Comparison of ENCODE assay signal across 10 mouse cellular contexts in the genomic region with DNA sequence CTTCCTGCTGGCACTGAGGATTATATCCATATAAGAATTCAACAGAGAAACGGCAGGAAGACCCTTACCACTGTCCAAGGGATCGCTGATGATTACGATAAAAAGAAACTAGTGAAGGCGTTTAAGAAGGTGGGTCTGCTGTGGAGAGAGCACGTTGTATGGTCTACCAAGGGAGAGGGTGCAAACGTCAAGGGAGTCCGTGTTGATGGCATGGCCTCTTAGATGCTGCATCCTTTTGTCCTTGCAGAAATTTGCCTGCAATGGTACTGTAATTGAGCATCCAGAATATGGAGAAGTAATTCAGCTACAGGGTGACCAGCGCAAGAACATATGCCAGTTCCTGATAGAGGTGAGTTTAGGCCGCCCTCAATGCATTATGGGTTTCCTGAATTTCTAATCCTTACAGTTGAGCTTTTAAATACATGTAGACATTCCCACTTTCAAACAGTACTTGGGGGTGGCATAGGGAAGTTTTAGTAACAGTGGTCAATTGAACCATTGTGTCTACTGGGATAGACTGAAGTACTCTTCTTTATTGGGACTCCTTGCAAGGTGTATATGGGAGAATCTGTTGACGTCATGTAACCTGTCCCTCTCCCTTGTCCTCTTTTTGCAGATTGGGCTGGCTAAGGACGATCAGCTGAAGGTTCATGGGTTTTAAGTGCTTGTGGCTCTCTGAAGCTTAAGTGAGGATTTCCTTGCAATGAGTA. TPM values are rescaled to one million over a fixed set of nuclear protein-coding genes. Genes with fewer than 3 reads are reported as not detected.
DNase-seq lines count a peak whose midpoint lies in the region; ATAC-seq and TF ChIP-seq lines count a peak whose summit lies in the region.
"Not testable (repeated sequence)": the region's sequence is repeated elsewhere in the genome, so short reads cannot be mapped to it uniquely, and the experiment has no call there.
"Had no signal": no experiment of that assay in that cellular context is flagged by ENCODE, and none has a peak within 500 bp of the region (broad histone marks: within the 10 kb centered on the region; RNA-seq: fewer than 3 reads in every experiment).

No protein-coding gene starts in this region.

- H3K9ac ChIP-seq in MEL (ENCODE audit: control insufficient read depth, low read depth, low read length, poor library complexity, severe bottlenecking), result peak overlapping the region; percentile 96
- peak overlapping the region; percentile 99 for H3K9ac ChIP-seq in embryonic facial prominence, embryonic 15.5 days
- peak overlapping the region; percentile 98 for H3K9ac ChIP-seq in heart, embryonic 11.5 days (ENCODE audit: low read depth, low read length)
- H3K9ac ChIP-seq in limb, embryonic 13.5 days, result peak overlapping the region; percentile 94
- H3K9ac ChIP-seq in lung, postnatal 0 days (replicated peaks; ENCODE audit: low read depth), result peak overlapping the region; percentile 99
- H3K9ac ChIP-seq in neural tube, embryonic 13.5 days, result peak overlapping the region; percentile 98

- not testable (repeated sequence) for TF ChIP-seq POLR2A in MEL (IDR thresholded peaks at IDR 0.05; ENCODE audit: control insufficient read depth in 1 of 2, insufficient read depth in 1 of 2, low read depth in 1 of 2, low read length in 2 of 2, poor library complexity in 1 of 2)

- not testable (repeated sequence) for H3K9me3 ChIP-seq in MEL (replicated peaks; ENCODE audit: insufficient read depth, low read length); embryonic facial prominence, embryonic 15.5 days (replicated peaks); heart, embryonic 11.5 days (replicated peaks; ENCODE audit: control insufficient read depth, low read length); limb, embryonic 13.5 days; lung, postnatal 0 days (ENCODE audit: low read length); neural tube, embryonic 13.5 days

- not testable (repeated sequence) for ATAC-seq in embryonic facial prominence, embryonic 15.5 days (ENCODE audit: insufficient number of reproducible peaks, low FRiP score, low TSS enrichment, low read depth); heart, embryonic 11.5 days (replicated peaks; ENCODE audit: insufficient number of reproducible peaks, low FRiP score, low TSS enrichment); limb, embryonic 13.5 days (ENCODE audit: low FRiP score, low read depth); lung, postnatal 0 days; neural tube, embryonic 13.5 days (ENCODE audit: low read depth)

- peak; percentile 61 for DNase-seq in MEL (ENCODE audit: low read depth, low spot score)
- peak; percentile 43 for DNase-seq in induced T-regulatory cell, adult 2 months (ENCODE audit: low read depth)
- DNase-seq in lung, postnatal 0 days (ENCODE audit: low spot score), result not testable (repeated sequence)

- H3K36me3 ChIP-seq in MEL (ENCODE audit: control insufficient read depth in 1 of 2, insufficient read depth in 2 of 2, low read length in 2 of 2), result peaks cover 10 to 35% of the 10 kb centered on the region in 2 experiments
- peaks cover 16% of the 10 kb centered on the region for H3K36me3 ChIP-seq in embryonic facial prominence, embryonic 15.5 days
- not testable (repeated sequence) for H3K36me3 ChIP-seq in heart, embryonic 11.5 days (ENCODE audit: control insufficient read depth, insufficient read depth, low read length)
- peaks cover 20% of the 10 kb centered on the region for H3K36me3 ChIP-seq in limb, embryonic 13.5 days
- H3K36me3 ChIP-seq in lung, postnatal 0 days (ENCODE audit: insufficient read depth, low read length), result peaks cover 13% of the 10 kb centered on the region; the same call in 1 of the 2 replicates
- peaks cover 23% of the 10 kb centered on the region for H3K36me3 ChIP-seq in neural tube, embryonic 13.5 days

- WGBS in embryonic facial prominence, embryonic 15.5 days, result 17% methylated on average over 11 of the region's 11 CpGs
- 16% methylated on average over 11 of the region's 11 CpGs for WGBS in heart, embryonic 11.5 days (ENCODE audit: insufficient replicate concordance)
- 18% methylated on average over 11 of the region's 11 CpGs for WGBS in limb, embryonic 13.5 days
- 11% methylated on average over 11 of the region's 11 CpGs for WGBS in lung, postnatal 0 days
- WGBS in neural tube, embryonic 13.5 days, result 21% methylated on average over 11 of the region's 11 CpGs

- TF ChIP-seq CTCF in MEL (IDR thresholded peaks at IDR 0.05 in 2 of 3, conservative IDR thresholded peaks at IDR 0.05 in 1 of 3; ENCODE audit: control insufficient read depth in 1 of 3, insufficient read depth in 1 of 3, low read depth in 2 of 3, low read length in 3 of 3, poor library complexity in 1 of 3, severe bottlenecking in 1 of 3); lung, postnatal 0 days (IDR thresholded peaks at IDR 0.05): not testable (repeated sequence)

- H3K79me2 ChIP-seq in MEL (ENCODE audit: control insufficient read depth, insufficient read depth, low read length, poor library complexity), result peaks cover 18% of the 10 kb centered on the region

- peak overlapping the region; percentile 66 for H3K4me2 ChIP-seq in embryonic facial prominence, embryonic 15.5 days (replicated peaks)
- peak overlapping the region; percentile 85 for H3K4me2 ChIP-seq in heart, embryonic 11.5 days
- H3K4me2 ChIP-seq in limb, embryonic 13.5 days (replicated peaks), result peak overlapping the region; percentile 84
- peak overlapping the region; percentile 71 for H3K4me2 ChIP-seq in lung, postnatal 0 days (replicated peaks; ENCODE audit: low read depth, low read length)
- H3K4me2 ChIP-seq in neural tube, embryonic 13.5 days, result peak overlapping the region; percentile 87

- peak overlapping the region; percentile 67 to 74 for H3K4me3 ChIP-seq in MEL (ENCODE audit: control insufficient read depth in 1 of 2, insufficient read depth in 1 of 2, low read depth in 2 of 2, low read length in 2 of 2)
- H3K4me3 ChIP-seq in embryonic facial prominence, embryonic 15.5 days (replicated peaks), result peak overlapping the region; percentile 79
- peak overlapping the region; percentile 88 for H3K4me3 ChIP-seq in heart, embryonic 11.5 days (ENCODE audit: low read depth, low read length)
- H3K4me3 ChIP-seq in limb, embryonic 13.5 days, result peak overlapping the region; percentile 71
- H3K4me3 ChIP-seq in lung, postnatal 0 days (ENCODE audit: low read depth, low read length), result peak overlapping the region; percentile 85
- peak overlapping the region; percentile 79 for H3K4me3 ChIP-seq in neural tube, embryonic 13.5 days

- TF ChIP-seq RAD21 in MEL (IDR thresholded peaks at IDR 0.05; ENCODE audit: low read depth, low read length), result not testable (repeated sequence)

- H3K4me1 ChIP-seq in MEL (ENCODE audit: control insufficient read depth in 1 of 2, insufficient read depth in 2 of 2, low read length in 2 of 2), result peaks cover 17 to 30% of the 10 kb centered on the region in 2 experiments
- not testable (repeated sequence) for H3K4me1 ChIP-seq in embryonic facial prominence, embryonic 15.5 days; heart, embryonic 11.5 days (ENCODE audit: control insufficient read depth, insufficient read depth, low read length); limb, embryonic 13.5 days; lung, postnatal 0 days (ENCODE audit: insufficient read depth, low read depth, low read length)
- H3K4me1 ChIP-seq in neural tube, embryonic 13.5 days (replicated peaks), result peaks cover 19% of the 10 kb centered on the region

- peak overlapping the region; percentile 85 for H3K27ac ChIP-seq in MEL (ENCODE audit: control insufficient read depth, low read depth, low read length)
- peak overlapping the region; percentile 100 for H3K27ac ChIP-seq in embryonic facial prominence, embryonic 15.5 days (replicated peaks)
- peak overlapping the region; percentile 99 for H3K27ac ChIP-seq in heart, embryonic 11.5 days (ENCODE audit: low read depth, low read length)
- H3K27ac ChIP-seq in limb, embryonic 13.5 days, result peak overlapping the region; percentile 98; the same call in 1 of the 2 replicates
- H3K27ac ChIP-seq in lung, postnatal 0 days (ENCODE audit: low read length), result peak overlapping the region; percentile 99
- H3K27ac ChIP-seq in neural tube, embryonic 13.5 days (replicated peaks), result peak overlapping the region; percentile 98

- TF ChIP-seq EP300 in MEL (IDR thresholded peaks at IDR 0.05; ENCODE audit: low read depth in 1 of 2, low read length in 2 of 2); lung, postnatal 0 days (IDR thresholded peaks at IDR 0.05): not testable (repeated sequence)

- H3K27me3 ChIP-seq in MEL (ENCODE audit: control insufficient read depth in 1 of 2, insufficient read depth in 2 of 2, low read length in 2 of 2); embryonic facial prominence, embryonic 15.5 days; heart, embryonic 11.5 days (ENCODE audit: control insufficient read depth, insufficient read depth, low read length); limb, embryonic 13.5 days; lung, postnatal 0 days (replicated peaks; ENCODE audit: insufficient read depth, low read length); neural tube, embryonic 13.5 days: not testable (repeated sequence)

RNA-seq across cellular contexts. Expression of a gene that starts 1.2 kb away (rescaled TPM):
- total RNA-seq in MEL (2012; rRNA removed), result 320 and 383 TPM in 2 replicates
- 100 to 1,000 TPM; 289 to 926 TPM for polyA plus RNA-seq in MEL (2012; ENCODE audit: insufficient read depth in 1 of 2, insufficient read length in 2 of 2, low read depth in 1 of 2, low replicate concordance in 2 of 2, missing spikeins in 1 of 2)
- 1,638 and 1,748 TPM in 2 replicates for polyA plus RNA-seq in embryonic facial prominence, embryonic 15.5 days (2015; fragmentation: Nextera tagmentation; extraction: Ambion mirVana)
- polyA plus RNA-seq in heart, embryonic 11.5 days (2014; fragmentation: Nextera tagmentation; extraction: Ambion mirVana), result 1,605 and 1,756 TPM in 2 replicates
- 1,631 and 1,669 TPM in 2 replicates for polyA plus RNA-seq in limb, embryonic 13.5 days (2015; fragmentation: Nextera tagmentation; extraction: Ambion mirVana)
- polyA plus RNA-seq in lung, postnatal 0 days (2015; fragmentation: Nextera tagmentation; extraction: Ambion mirVana), result 2,114 and 2,164 TPM in 2 replicates
- polyA plus RNA-seq in neural tube, embryonic 13.5 days (2015; fragmentation: Nextera tagmentation; extraction: Ambion mirVana), result 1,277 and 1,563 TPM in 2 replicates

RNA-seq across cellular contexts. Expression of a gene that starts 13.4 kb away (rescaled TPM):
- not detected in 2 replicates for total RNA-seq in MEL (2012; rRNA removed)
- polyA plus RNA-seq in MEL (2012; ENCODE audit: insufficient read depth in 1 of 2, insufficient read length in 2 of 2, low read depth in 1 of 2, low replicate concordance in 2 of 2, missing spikeins in 1 of 2), result not detected
- 6.0 and 6.7 TPM in 2 replicates for polyA plus RNA-seq in embryonic facial prominence, embryonic 15.5 days (2015; fragmentation: Nextera tagmentation; extraction: Ambion mirVana)
- not detected in 2 replicates for polyA plus RNA-seq in heart, embryonic 11.5 days (2014; fragmentation: Nextera tagmentation; extraction: Ambion mirVana)
- polyA plus RNA-seq in limb, embryonic 13.5 days (2015; fragmentation: Nextera tagmentation; extraction: Ambion mirVana), result not detected in 2 replicates
- polyA plus RNA-seq in lung, postnatal 0 days (2015; fragmentation: Nextera tagmentation; extraction: Ambion mirVana), result not detected in 2 replicates
- 0.76 TPM in 1 of 2 replicates, not detected in the other for polyA plus RNA-seq in neural tube, embryonic 13.5 days (2015; fragmentation: Nextera tagmentation; extraction: Ambion mirVana)
- total RNA-seq: adrenal gland, postnatal 36 days; granulocyte monocyte progenitor cell, adult 5-6 weeks; layer of hippocampus, postnatal 36 days had no signal

RNA-seq across cellular contexts. Expression of a gene that starts 35.1 kb away (rescaled TPM):
- total RNA-seq in MEL (2012; rRNA removed), result 6.6 and 10.9 TPM in 2 replicates
- 10 to 100 TPM in 1 of 2 experiments, not detected in 1; 34.8 TPM for polyA plus RNA-seq in MEL (2012; ENCODE audit: insufficient read depth in 1 of 2, insufficient read length in 2 of 2, low read depth in 1 of 2, low replicate concordance in 2 of 2, missing spikeins in 1 of 2)
- polyA plus RNA-seq in embryonic facial prominence, embryonic 15.5 days (2015; fragmentation: Nextera tagmentation; extraction: Ambion mirVana), result 7.0 and 10.6 TPM in 2 replicates
- 3.0 and 3.4 TPM in 2 replicates for polyA plus RNA-seq in heart, embryonic 11.5 days (2014; fragmentation: Nextera tagmentation; extraction: Ambion mirVana)
- 2.8 and 3.2 TPM in 2 replicates for polyA plus RNA-seq in limb, embryonic 13.5 days (2015; fragmentation: Nextera tagmentation; extraction: Ambion mirVana)
- 6.4 and 6.5 TPM in 2 replicates for polyA plus RNA-seq in lung, postnatal 0 days (2015; fragmentation: Nextera tagmentation; extraction: Ambion mirVana)
- polyA plus RNA-seq in neural tube, embryonic 13.5 days (2015; fragmentation: Nextera tagmentation; extraction: Ambion mirVana), result 62.7 and 67.4 TPM in 2 replicates
- total RNA-seq: granulocyte monocyte progenitor cell, adult 5-6 weeks had no signal

RNA-seq across cellular contexts. Expression of a gene that starts 51.2 kb away (rescaled TPM):
- not detected in 2 replicates for total RNA-seq in MEL (2012; rRNA removed)
- polyA plus RNA-seq in MEL (2012; ENCODE audit: insufficient read depth in 1 of 2, insufficient read length in 2 of 2, low read depth in 1 of 2, low replicate concordance in 2 of 2, missing spikeins in 1 of 2), result not detected
- polyA plus RNA-seq in embryonic facial prominence, embryonic 15.5 days (2015; fragmentation: Nextera tagmentation; extraction: Ambion mirVana), result 0.25 and 0.37 TPM in 2 replicates
- 0.20 TPM in 1 of 2 replicates, not detected in the other for polyA plus RNA-seq in heart, embryonic 11.5 days (2014; fragmentation: Nextera tagmentation; extraction: Ambion mirVana)
- polyA plus RNA-seq in limb, embryonic 13.5 days (2015; fragmentation: Nextera tagmentation; extraction: Ambion mirVana), result not detected in 2 replicates
- polyA plus RNA-seq in lung, postnatal 0 days (2015; fragmentation: Nextera tagmentation; extraction: Ambion mirVana), result not detected in 2 replicates
- not detected in 2 replicates for polyA plus RNA-seq in neural tube, embryonic 13.5 days (2015; fragmentation: Nextera tagmentation; extraction: Ambion mirVana)
- total RNA-seq: adrenal gland, postnatal 36 days; granulocyte monocyte progenitor cell, adult 5-6 weeks; layer of hippocampus, postnatal 36 days had no signal
